Mouse (Mus musculus) small intestine, adult 10 weeks (tissue): ENCODE measurements around the gene Anapc1. TPM values are rescaled to one million over a fixed set of nuclear protein-coding genes. Genes with fewer than 3 reads are reported as not detected.

ENCODE experiments used
- polyA plus RNA-seq: library from polyadenylated mRNA; stranded (reverse); fragments of 350-450 nt; fragmentation: Illumina TruSeq; extraction: RNeasy Lipid Tissue Mini Kit (QIAGEN cat#74804); gene quantifications from one replicate; pipeline ENCODE4 v1.2.3, GENCODE M21; 2014; ENCODE audit warnings: low replicate concordance

The Anapc1 gene
- polyA plus RNA-seq: 65.2 TPM

GRCm38 (mm10) chr2:128686921-128687557 is at the start of gene Anapc1:
Anapc1 (minus strand) TSS chr2:128687391.

DNA sequence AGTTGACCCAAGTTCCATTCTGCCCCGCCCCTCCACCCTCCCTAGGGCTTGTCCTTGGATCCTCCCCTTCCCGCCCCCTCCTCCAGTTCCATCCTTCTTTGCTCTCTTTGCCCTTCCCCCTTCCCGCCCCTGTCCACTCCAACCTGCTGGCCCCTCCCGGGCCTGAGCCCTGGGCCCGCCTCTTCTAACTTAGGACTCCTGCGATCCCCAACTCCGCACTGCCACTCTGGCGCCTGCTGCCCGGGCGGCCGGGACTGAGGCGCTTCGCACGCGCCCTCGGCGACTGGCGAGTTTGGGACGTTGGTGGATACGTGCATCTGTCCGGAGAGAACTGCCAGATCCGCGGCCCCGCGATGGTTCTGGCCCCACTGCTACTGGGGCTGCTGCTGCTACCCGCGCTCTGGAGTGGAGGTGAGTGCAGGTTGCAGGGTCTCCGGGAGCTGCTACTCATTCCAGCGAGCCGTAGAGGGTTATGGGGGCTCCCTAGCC is 11.5 kb upstream of the Anapc1 start, which contains the start of gene Mertk:
Gene Mertk, plus strand, starts transcription at position 264 of the 489 bp plus-strand sequence.

GRCm38 (mm10) chr2:128590909-128591308 is 96.3 kb downstream of the Anapc1 start, which contains the start of gene Spdye4c:
Spdye4c (plus strand) TSS chr2:128591209.

Other genes with a start within 250 kb of the Anapc1 start
- gene Spdye4c, start 96.2 kb downstream of the Anapc1 start, polyA plus RNA-seq: not detected
- gene Mertk, start 11.6 kb upstream of the Anapc1 start, polyA plus RNA-seq: 107 TPM
- gene Tmem87b, start 130.7 kb upstream of the Anapc1 start, polyA plus RNA-seq: 106 TPM
- 2.2 TPM for gene Fbln7, start 175.6 kb upstream of the Anapc1 start, polyA plus RNA-seq